Mouse (Mus musculus) T-cell, adult 2 months (primary cell): ENCODE measurements around the gene Ntn1.
A peak's percentile ranks its signal among the peaks of the same experiment; 100 is the strongest.

Experiments used
- DNase-seq: peaks from one replicate; pipeline ENCODE4 v3.0.0; 2022; ENCODE audit warnings: low spot score

Ntn1 gene

DNA sequence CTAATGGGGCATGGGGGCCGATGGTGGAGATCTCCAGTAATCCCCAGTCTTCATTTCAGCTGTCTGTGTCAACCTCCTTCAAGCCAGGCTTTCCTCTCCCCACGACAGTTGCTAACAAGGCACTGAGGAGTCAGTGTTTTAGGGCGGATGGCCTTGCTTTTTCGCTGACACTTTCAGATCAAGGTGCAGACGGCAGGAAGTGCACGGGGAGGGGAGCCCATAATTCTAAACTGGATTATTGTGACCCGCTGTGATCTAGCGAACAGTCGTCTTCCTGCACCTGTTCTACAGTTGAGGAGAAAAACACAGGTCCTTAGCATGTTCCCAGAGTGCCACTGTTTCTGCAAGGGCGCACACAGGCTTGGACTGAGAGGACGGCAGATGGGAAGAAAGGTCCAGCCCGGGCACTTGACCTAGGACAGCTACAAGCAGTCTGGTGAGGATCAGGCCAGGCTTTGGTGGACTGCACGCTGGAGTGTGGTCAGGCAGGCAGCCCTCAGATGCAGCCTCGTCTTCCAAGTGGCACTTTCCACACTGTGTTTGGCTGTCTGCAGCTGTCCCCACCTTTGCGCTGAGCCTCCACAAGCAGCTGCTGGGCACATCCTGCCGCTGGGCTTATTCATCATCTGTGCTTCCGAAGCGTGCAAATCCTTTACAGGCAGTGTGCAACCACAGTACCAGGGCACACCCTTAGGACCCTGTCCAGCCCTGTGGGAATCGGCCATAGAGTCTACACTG is 129.7 kb downstream of the Ntn1 start:
- DNase-seq: peak; percentile 51

DNA sequence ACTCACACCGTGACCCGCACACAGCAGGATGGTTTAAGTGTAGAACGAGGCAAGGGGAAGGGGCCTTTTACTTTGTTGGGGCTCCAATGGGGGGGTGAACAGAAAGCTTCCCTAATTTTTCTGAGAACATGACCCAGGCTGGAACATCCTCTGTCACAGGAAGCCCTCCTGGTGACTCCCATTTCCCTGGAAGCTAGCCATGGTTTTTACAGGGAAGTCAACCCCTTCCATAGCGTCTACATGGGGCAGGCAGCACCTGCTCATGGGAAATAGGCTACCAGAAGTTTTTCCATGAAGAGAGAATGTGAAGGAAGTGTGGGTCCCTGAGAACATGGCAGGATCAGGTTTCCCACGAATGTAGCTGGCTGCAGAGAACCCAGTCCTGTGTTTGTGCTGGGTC is 136.3 kb downstream of the Ntn1 start:
- DNase-seq: no peak

DNA sequence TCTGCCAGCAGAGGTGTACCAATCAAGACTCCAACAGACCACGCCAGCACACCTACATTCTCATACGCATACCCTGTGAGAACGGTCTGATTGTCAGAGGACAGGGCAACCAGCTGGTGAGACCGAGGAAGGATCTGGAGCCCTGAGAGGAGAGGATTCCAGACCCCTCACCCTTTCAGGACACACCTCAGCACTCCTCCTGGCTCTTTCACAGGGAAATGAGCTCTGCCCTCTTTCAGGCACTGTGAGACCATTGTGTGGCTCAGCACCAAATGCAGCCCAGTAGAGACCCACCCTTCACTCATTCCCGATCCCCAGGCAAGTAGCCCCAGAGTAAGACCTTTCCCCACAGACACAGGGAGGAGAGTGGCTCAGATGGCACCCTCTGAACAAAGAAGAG is 137.5 kb downstream of the Ntn1 start:
- DNase-seq: no peak

DNA sequence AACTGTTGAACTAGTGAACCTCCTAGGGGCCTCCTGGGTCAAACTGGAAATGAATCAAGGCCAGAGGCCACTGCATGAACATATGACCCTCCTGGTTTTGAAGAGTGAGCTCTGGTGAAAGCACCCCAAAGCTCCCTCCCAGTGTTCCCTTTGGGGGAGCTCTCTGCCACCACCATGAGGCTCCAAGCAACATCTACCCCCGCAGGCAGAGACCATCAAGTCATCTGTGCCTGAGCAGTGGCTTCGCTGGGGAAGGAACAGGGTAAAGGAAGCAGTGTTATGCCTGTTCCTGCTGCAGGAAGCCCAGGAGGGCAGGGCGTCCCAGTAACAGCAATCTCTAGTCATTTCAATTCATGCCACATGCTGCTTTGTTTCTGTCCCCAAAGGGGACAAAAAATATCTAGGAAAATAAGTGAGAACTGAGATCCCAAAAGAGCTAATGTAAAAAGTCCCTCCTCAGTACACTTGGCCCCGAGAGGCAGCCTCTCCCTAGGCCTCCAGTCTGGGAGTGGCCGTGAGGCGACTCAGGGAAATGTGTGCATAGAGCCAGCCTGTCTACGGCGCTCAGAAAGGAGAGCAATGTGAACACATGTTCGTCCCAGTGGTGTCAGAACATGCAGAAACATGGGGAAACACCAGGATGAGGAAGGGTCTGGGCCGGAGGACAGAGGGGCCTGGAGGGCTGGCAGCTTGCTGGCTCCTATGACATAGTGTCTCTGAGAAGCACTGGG is 139.3 kb downstream of the Ntn1 start:
- no peak for DNase-seq

DNA sequence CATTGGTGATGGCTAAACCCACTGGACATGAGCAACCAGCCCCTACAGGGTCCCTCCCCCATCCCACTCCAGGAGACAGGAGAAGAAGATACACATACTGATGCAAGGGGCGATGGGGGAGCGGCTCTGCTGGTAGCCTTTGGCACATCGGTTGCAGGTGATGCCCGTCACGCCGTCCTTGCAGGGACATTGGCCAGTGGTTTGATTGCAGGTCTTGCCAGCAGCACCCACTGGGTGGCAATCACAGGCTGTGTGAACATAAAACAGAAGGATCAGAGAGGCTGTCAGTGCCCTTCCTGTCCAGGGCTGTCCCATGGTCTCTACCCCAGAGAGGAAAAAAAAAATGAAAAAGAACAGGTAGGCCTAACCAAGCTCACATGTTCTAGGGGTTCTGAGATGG is 140.2 kb downstream of the Ntn1 start:
- DNase-seq: no peak

DNA sequence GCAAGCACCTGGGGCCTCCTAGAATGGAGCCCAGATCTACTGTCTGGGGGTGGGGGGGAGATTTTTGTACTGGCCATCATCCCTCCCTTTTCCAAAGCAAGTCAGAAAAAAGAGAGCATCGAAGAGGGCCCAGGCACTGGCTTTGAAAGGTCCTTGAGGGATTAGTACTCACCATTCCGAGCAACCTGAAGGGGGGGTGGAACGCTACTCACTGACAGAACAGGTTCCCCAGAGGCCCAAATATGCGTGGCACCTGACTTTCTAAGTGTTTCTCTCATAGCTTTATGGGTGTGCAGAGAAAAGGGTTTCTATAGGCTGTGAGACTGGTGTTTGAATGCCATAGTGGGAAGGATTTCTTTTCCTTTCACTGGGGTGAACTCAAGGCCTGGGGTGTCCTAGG is 142.1 kb downstream of the Ntn1 start:
- DNase-seq: no peak

DNA sequence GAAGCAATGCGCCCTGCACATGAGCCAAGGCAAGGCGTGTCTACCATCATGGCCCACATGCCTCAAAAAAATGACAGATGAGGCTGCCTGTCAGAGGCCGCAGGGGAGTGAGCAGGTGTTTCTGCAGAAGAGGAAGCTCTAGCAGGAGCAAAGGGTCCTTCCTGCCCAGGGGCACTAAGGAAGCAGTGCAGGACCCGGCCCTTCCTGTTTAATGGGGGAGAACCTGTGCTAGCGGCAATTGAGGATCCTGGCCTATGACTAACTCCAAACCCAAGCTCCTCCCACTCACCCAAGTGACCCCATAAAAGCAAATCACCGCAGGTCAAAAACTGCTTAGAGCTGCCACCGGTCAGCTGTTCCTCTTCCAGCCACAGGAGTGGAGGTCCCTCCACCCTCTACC is 147.1 kb downstream of the Ntn1 start:
- no peak for DNase-seq

DNA sequence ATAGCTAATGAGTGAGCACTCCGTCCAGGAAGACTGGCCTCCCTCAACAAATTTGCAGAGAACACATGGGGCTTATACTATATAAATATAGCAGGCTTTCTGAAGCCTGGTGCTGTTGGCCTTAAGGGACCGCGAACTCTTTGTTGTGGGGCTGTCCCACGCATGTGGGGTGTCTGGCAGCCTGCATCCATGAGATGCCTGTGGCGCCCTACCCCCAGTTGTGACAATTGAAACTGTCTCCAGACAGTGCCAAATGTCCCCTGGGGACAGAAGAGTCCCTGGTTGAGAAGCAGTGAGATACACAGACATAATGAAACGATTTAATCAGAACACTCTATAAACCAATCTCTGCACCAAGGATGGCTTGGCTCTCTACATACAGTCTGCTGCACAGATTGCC is 150.5 kb downstream of the Ntn1 start:
- no peak for DNase-seq

DNA sequence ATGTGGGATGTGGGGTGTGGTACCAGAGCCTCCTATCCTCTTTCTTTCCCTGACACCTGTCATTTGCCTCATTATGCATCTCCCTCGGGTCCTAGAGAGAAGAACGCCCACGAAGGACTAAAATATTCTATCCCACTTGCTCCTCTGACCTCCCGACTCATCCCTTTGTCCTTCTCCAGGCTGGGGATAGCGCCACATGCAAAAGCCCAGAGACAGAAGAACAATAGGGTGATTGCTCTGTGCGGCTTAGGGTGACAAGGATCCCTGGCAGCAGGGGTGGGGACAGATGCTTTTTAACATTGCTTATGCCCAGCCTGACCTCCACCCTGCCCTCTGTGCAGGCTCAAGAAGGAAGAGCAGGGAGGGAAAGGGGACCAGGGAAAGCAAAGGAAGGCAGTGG is 152.7 kb downstream of the Ntn1 start:
- no peak for DNase-seq

DNA sequence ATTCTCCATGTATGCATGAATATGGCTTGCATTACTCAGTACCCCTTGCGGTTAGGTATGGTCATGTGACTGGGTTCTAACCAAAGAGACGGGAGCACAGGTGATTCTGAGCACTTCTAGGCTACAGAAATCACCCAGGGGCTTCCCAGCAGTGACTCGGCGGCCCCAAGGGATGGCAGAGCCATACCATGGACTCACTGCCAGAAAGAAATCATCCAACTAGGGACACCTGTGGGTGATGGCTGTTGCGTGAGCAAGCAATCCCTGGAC is 155.7 kb downstream of the Ntn1 start:
- DNase-seq: no peak

DNA sequence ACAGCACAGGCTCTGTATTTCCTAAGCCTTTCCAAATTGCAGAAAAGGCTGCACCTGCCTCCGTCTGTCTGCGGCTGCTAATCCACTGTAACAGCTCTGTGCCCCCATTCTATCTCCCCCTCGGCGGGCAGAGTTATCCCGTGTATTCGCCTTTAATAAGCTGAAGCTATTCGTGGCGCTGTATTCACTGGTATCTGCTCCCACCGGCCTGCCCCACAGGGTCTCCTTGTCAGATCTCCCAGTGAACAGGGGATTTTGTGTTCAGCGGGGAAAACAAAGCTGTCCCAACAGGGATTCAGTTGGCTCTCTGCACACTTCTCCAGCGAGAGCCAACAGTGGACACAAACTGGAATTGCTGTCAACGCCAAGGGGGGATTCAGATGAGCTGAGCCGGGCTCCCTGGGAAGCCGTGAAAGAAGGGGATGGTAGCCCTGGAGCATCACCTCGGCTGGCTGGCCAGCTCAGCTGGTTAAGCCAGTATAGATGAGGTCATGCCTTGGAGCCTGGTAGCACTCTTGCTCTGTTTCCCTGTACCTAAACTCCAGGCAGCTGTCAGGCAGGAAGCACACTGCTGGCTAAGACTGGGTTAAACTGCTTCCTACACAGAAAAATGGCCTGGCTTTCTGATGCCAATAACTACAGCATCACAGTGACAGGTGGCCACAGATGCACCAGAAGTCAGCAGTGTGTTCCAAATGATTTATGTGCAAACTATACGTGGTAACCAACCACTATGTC is 156.2 kb downstream of the Ntn1 start:
- no peak for DNase-seq

DNA sequence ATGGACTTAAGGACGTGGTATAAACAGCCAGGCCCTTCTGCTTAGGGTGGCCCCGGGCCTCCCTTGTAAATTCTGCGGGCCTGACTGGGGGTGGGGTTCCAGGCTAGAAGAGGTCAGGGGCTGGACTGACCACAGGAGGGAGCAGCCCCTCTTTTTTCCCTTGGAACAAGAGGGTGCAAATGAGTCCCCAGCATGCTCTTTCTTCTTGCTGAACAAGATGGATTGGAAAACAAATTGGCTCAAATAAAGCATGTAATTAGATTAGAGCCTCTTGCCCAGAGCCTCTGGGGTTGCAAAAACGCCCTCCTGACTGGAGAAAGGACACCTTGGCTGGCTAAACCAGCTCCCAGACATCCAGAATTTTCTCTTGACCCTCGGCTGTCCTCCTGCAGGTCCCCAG is 160.9 kb downstream of the Ntn1 start:
- DNase-seq: no peak

DNA sequence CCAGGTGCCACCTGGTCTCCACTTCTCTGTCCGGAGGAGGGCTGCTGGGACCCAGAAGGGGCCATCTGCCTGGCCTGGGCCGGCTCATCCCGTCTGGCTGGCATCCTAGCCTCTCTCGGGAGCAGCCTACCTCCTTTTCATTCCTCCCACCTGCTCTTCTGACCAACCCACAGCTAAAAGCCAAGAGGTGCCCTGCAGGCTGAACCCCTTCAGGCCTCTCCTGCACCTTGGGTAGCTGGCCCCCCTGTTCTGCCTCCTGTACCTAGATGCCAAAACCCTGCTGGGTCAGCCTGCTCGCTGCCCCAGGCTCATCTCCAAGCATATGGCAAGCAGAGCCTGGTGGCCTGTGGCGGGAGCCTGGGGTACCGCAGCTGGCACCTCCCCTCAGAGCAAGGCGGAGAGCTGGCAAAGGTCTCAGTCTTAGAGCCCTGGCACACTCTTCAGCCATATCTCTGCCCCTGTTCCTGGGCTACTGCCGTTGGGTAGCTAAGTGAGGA is 167.1 kb downstream of the Ntn1 start:
- DNase-seq: no peak

DNA sequence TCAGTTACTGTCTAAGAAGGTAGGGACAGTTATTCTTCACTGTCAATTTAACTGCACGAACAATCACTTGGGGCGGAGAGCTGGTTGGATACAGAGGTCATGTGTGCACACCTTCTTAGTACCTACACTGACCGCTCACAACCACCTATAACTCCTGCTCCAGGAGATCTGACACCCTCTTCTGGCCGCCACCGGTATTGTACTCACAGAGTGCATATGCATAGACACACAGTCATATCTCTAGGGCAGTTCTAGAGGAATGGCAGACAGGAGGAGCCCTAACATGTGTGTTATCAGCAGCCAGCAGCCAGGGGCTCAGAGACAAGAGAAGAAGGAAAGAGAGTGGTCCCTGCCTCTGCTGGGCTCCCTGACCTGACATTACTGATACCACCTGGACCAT is 169.1 kb downstream of the Ntn1 start:
- DNase-seq: no peak

DNA sequence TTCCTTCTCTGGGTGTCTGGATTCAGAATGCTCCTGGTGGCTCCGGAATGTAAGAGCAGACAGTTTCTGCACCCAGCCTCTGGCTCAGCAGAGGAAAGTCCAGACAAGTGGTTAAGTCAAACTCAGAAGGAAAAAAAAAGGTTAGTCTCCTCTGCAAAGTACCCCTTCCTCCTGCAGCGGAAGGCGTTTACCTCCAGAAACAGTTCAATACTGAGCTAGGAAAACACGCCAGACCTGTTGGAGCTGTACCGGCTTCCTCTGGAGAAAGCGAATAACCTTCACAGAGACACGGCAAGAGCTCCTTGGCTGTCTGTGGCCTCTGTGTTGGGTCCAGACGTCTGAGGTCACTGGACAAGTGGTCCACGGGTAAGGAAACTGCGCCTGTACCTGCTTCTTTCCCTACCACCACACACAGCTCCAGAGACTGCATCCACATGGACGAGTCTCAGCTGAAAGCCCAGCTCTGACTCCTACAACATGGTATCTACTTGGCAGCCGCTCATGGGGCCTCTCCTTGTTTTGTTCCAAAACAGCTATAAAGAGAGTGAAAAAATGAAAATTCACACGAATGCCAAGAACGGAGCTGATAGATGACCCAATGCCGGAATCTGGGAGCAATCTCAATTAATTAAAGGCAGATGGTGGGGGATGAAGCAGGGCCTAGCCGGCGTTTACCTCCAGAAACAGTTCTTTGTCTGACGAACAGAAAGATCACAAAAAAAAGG is 171.5 kb downstream of the Ntn1 start:
- no peak for DNase-seq

DNA sequence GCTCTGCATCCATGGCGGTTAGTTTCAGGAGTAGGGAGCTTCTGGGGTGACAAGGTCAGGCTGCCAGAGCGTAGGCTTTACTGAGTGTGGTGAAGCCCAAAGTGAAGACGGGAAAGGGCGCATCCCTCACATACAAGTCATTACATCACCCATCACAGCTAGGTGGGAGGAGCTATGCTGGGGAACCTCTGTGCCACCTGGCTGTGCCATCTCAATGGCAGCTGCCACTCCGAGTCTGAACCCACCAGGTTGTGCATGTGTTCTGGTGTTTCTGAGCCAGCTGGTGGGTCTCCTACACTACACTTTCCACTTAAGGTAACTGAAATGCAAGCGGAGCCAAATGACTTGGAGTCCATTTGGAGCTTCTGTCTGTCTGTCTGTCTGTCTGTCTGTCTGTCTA is 172.8 kb downstream of the Ntn1 start:
- DNase-seq: no peak

DNA sequence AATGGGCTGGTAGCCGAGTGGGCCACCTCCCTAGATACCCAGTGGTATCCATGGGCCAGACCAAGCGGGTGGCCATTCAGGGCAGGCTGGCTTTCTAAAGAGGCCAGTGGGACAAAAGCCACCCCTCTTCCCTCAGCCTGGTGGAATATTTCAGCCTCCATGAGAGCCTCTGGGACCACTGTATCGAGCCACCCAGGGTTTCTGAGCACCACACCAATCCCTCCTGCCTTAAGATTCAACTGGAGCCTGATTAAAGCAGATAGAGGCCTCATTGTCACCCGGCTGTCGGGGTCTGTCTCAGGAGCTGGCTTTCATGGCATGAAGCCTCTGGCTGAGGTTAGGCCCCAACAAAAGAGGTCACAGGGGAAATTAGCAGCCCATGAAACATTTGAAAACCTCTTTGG is 174.0 kb downstream of the Ntn1 start:
- DNase-seq: no peak

DNA sequence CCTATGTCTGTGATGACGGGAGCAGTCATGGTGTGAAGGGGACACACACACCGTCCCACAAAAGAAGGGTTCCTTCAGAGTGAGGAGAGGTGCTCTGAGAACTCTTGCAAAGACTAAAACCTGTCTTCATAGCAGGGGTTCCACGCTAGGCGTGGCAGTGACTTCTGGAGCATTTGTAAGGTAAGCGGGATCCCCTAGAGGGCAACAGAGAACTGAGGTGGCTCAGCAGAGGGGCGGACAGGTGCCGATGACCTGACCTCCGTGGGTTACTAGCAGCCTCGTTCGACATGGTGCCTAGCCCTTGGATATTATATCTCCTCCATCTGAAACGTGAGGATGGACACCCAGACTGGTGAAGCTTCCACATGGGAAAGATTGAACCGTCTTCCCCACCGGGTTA is 177.5 kb downstream of the Ntn1 start:
- DNase-seq: no peak

DNA sequence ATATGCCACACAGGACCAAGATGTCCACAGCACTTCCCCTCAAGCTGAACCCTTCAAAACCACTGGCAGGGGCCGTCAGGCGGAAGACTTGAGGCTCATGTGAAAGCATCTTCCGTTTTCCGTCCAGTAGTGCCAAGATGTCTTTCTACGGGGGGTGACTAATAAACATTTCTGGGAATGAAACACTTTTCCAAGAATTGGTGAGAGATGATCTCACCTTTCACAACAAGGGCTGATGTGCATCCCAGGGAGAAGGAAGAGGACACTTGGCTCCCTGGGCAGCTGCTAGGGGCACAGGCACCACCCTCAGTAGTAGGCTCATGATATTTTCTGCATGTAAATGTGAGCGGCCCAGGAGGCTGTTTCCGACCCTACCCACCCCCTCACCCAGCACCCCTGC is 178.4 kb downstream of the Ntn1 start:
- DNase-seq: no peak

DNA sequence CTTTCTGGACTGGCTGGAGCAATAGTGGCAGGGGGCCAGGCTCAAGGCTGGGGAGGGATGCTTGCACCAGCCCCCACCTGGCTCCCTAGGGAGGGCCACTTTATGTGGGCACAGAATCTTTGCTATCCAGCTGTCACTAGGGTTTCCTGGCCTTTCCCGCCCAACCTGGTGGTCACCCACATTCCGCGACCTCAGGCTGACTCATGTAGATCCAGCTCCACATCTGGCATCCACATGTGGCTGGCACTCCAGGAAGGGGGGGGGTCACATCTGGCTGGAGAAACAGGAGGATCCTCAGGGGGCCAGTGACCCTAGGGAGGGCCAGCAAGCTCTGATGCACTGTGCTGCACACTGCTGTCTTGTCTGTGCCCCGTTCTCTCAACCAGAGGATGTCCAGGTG is 179.9 kb downstream of the Ntn1 start:
- DNase-seq: no peak

DNA sequence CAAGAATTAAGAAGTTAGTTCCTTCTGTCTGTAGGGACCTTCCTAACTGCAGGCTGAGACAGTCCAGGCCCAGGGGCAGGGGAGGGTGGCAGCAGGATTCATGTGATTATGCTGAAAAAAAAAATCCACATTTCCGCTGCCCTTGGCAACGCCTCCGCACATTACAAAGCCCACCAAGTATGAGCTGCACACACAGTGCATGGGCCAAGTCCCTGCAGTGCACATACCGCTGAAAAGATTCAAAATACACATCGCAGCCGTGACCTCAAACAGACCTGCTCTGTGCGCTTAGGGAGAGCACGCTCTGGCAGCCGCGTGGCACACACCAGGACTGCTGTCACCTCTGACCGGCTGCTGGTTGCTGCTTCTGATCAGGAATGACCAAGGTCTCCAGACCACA is 184.6 kb downstream of the Ntn1 start:
- DNase-seq: no peak

DNA sequence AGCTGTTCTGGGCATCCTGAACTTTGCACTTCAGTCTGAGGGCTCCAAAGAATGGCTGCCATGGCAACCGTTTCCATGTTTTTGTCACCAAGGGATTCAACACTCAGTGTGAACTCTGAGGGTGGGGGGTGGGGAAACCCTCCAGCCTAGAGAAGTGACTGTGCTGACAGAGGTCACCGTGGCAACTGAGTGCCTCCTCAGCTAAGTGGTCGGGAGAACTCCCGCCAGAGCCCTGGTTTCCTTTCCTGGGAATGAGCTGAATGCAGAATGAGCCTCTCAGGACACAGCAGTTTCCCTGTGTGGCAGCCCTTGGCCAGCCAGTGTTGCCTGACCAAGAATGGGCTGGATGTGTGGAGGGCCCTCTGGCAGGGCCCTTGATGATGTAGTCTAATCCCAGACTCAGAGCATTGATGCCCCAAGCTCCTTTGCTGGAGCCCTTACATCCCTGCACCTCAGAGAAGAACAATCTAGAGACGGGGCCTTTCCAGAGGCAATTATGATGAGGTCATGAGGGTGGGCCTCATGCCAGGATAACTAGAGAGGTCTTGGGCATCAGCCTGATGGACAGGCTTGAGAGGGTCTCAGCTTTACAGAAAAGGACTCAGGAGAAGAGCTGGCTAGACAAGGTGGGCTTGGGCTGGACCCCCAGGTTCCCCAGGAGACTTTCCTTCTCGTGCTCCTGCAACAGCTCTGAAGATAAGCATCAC is 185.3 kb downstream of the Ntn1 start:
- no peak for DNase-seq
